Mouse (Mus musculus): ENCODE measurements around the gene Tmc6. TPM values are rescaled to one million over a fixed set of nuclear protein-coding genes. Genes with fewer than 3 reads are reported as not detected.

The Tmc6 gene
- total and polyA plus RNA-seq, 3 experiments, result 16.8 to 28.4 (median 26.8) TPM

DNA sequence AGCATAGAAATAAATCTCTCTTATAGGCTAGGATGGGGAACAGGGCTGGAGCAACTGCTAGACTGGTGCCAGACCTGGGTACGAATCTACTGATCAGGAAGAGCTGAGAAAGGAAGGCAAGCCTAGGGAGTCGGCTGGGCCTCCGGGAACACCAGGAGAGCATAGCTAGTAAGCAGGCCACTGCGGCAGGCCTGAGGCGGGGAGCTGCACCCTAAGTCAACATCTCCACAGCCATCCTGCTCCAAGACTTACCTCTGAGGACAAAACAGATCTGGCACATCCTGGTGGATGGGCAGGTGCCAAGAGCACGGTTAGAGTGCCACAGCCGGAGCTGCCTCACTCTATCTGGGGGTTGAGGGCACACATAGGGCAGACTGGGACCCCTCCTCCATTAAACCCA is 38.2 kb upstream of the Tmc6 start:
- in situ Hi-C loops (cut with MboI; ENCODE audit: low pct_ligation_motif_present, low pct_unique_long_range_greater_than_20kb, low sequenced_read_pairs), result loop anchor here (10.0 kb wide), 2 partner anchors 105 to 345 kb away; no protein-coding TSS in a partner anchor
- H3K36me3 ChIP-seq (replicated peaks in 1 of 2; ENCODE audit: control insufficient read depth in 1 of 2, insufficient read depth in 1 of 2, low read length in 1 of 2), result peaks cover 81 to 90% of the 10 kb centered on the region in 2 experiments
- no peaks in the 10 kb centered on the region for H3K9me3 ChIP-seq (replicated peaks; ENCODE audit: low read length)
- H3K27ac ChIP-seq (ENCODE audit: insufficient read depth, low read depth), result peak overlapping the region; percentile 32; the same call in 1 of the 2 replicates
- H3K9ac ChIP-seq (ENCODE audit: insufficient read depth, low read depth), result no peak overlapping the region
- H3K4me3 ChIP-seq (replicated peaks in 1 of 3; ENCODE audit: low read depth in 2 of 3, low read length in 2 of 3, poor library complexity in 1 of 3), result no peak overlapping the region
- peaks cover 39% of the 10 kb centered on the region for H3K79me2 ChIP-seq (replicated peaks; ENCODE audit: control insufficient read depth, extremely low read depth, insufficient read depth, poor library complexity, severe bottlenecking)
- DNase-seq (ENCODE audit: extremely low read depth), result no peak
- no peak overlapping the region for H3K4me2 ChIP-seq (ENCODE audit: insufficient read depth, low read depth, poor library complexity, severe bottlenecking)
- H3K27me3 ChIP-seq (replicated peaks), result no peaks in the 10 kb centered on the region
- TF ChIP-seq TCF12 (IDR thresholded peaks at IDR 0.05; ENCODE audit: low read depth, low read length) (no peak), NRF1 (IDR thresholded peaks at IDR 0.05; ENCODE audit: low read depth, low read length) (no peak), IRF4 (IDR thresholded peaks at IDR 0.05; ENCODE audit: low read depth, low read length) (no peak), POLR2AphosphoS2 (IDR thresholded peaks at IDR 0.05; ENCODE audit: low read depth, low read length) (peak; percentile 58), CTCF (conservative IDR thresholded peaks at IDR 0.05 in 1 of 2, IDR thresholded peaks at IDR 0.05 in 1 of 2; ENCODE audit: low read depth in 2 of 2, low read length in 2 of 2) (no peak), USF2 (conservative IDR thresholded peaks at IDR 0.05; ENCODE audit: low read depth, low read length) (no peak), NELFE (IDR thresholded peaks at IDR 0.05; ENCODE audit: low read depth, low read length) (no peak), RCOR1 (conservative IDR thresholded peaks at IDR 0.05; ENCODE audit: low read depth, low read length) (no peak), ZKSCAN1 (IDR thresholded peaks at IDR 0.05; ENCODE audit: borderline replicate concordance, low read depth, low read length) (no peak), ZMIZ1 (IDR thresholded peaks at IDR 0.05; ENCODE audit: low read depth, low read length) (peak; percentile 58), MXI1 (IDR thresholded peaks at IDR 0.05; ENCODE audit: low read depth, low read length) (no peak)
- dilution Hi-C loops (cut with MboI; ENCODE audit: extremely low pct_ligation_motif_present, extremely low pct_unique_long_range_greater_than_20kb, low sequenced_read_pairs), result no loop called here
- H3K4me1 ChIP-seq (ENCODE audit: control insufficient read depth in 1 of 2, insufficient read depth in 2 of 2), result peaks cover 3 to 89% of the 10 kb centered on the region in 2 experiments; a peak in 2 of 4 replicates

DNA sequence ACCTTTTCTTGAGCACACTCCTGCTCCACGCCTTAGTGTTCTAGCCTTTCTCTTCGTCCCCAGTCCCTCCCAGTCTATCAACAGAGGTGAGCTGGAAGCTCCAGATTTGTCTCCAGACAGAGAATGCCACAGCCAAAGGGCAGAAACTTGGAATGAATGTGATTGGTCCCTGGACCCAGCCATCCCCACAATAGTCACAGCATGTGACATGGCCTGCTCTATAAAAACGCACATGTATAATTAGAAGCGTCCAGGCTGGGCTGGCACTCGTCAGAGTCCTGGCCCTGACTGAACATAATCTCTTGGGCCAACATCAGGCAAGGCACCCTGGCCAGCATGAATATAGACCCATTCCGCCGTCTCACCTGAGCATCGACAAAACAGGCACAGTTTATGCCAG is 37.1 kb upstream of the Tmc6 start:
- DNase-seq (ENCODE audit: extremely low read depth), result no peak
- H3K4me1 ChIP-seq (ENCODE audit: control insufficient read depth in 1 of 2, insufficient read depth in 2 of 2), result peaks cover 3 to 96% of the 10 kb centered on the region in 2 experiments; a peak in 2 of 4 replicates
- no peaks in the 10 kb centered on the region for H3K9me3 ChIP-seq (replicated peaks; ENCODE audit: low read length)
- H3K4me3 ChIP-seq (replicated peaks in 1 of 3; ENCODE audit: low read depth in 2 of 3, low read length in 2 of 3, poor library complexity in 1 of 3), result no peak overlapping the region
- TF ChIP-seq USF2 (conservative IDR thresholded peaks at IDR 0.05; ENCODE audit: low read depth, low read length), result no peak
- TF ChIP-seq MYC (IDR thresholded peaks at IDR 0.05; ENCODE audit: low read depth, low read length), result no peak
- peak; percentile 17; the same call in 1 of the 2 replicates for TF ChIP-seq ELF1 (IDR thresholded peaks at IDR 0.05; ENCODE audit: low read depth, low read length)
- peak; percentile 2; the same call in 1 of the 2 replicates for TF ChIP-seq MAX (IDR thresholded peaks at IDR 0.05; ENCODE audit: low read length)
- peak; percentile 31; the same call in 1 of the 2 replicates for TF ChIP-seq ZMIZ1 (IDR thresholded peaks at IDR 0.05; ENCODE audit: low read depth, low read length)
- H3K4me2 ChIP-seq (ENCODE audit: insufficient read depth, low read depth, poor library complexity, severe bottlenecking), result no peak overlapping the region
- no peak overlapping the region for H3K9ac ChIP-seq (ENCODE audit: insufficient read depth, low read depth)
- no peaks in the 10 kb centered on the region for H3K27me3 ChIP-seq (replicated peaks)
- peaks cover 92 to 97% of the 10 kb centered on the region in 2 experiments for H3K36me3 ChIP-seq (replicated peaks in 1 of 2; ENCODE audit: control insufficient read depth in 1 of 2, insufficient read depth in 1 of 2, low read length in 1 of 2)
- in situ Hi-C loops (cut with MboI; ENCODE audit: low pct_ligation_motif_present, low pct_unique_long_range_greater_than_20kb, low sequenced_read_pairs), result no loop called here
- H3K27ac ChIP-seq (ENCODE audit: insufficient read depth, low read depth), result no peak overlapping the region
- dilution Hi-C loops (cut with MboI; ENCODE audit: extremely low pct_ligation_motif_present, extremely low pct_unique_long_range_greater_than_20kb, low sequenced_read_pairs), result no loop called here
- peaks cover 38% of the 10 kb centered on the region for H3K79me2 ChIP-seq (replicated peaks; ENCODE audit: control insufficient read depth, extremely low read depth, insufficient read depth, poor library complexity, severe bottlenecking)

Data from CH12.LX (cell line).